Mouse (Mus musculus) cerebellum, adult 9-10 months (tissue): ENCODE data around the gene Smoc1.

ENCODE experiments used
- DNase-seq: peaks from one replicate; pipeline ENCODE4 v3.0.0; 2022

Smoc1 gene

DNA sequence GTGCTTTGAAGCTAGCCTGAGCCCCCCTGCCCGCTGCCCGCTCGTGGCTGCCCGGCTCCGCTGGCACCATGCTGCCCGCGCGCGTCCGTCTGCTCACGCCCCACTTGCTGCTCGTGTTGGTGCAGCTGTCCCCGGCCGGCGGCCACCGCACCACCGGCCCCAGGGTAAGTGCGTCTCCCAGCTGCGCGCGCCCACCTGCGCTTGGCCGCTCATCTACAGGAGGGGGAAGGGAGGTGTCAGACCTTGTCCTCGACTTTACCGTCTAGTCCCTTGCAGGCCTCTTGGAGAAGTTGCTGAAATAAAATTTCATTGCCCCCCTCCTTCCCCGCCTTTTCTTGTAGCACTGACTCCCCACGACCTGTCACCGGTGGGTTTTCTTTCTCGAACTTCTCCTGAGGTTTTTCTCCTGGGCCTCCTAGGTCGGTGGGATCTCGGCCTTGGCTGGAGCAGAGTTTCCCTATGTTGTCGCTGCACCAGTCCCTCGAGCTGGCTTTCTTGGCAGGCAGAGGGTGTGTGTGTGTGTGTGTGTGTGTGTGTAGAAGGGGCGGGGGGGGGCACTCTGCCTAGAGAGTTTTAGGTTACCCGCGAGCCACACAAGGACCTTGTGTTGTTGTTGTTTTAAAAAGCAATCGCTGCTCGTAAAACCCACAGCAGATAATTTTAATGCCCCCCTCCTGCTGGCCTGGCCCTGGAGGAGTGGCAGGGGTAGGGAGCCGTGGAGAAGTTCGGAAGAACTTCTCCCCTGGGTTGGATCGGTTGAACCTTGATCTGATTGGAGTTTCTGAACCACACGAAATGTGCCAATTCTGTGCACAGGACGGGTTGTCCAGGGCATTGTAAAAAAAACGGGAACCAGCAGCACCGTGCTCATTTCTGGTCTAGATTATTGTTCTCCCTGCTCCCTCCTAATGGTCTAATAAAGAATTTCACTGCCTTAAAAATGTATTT lies 661 bp downstream of the Smoc1 start:
- no peak for DNase-seq

DNA sequence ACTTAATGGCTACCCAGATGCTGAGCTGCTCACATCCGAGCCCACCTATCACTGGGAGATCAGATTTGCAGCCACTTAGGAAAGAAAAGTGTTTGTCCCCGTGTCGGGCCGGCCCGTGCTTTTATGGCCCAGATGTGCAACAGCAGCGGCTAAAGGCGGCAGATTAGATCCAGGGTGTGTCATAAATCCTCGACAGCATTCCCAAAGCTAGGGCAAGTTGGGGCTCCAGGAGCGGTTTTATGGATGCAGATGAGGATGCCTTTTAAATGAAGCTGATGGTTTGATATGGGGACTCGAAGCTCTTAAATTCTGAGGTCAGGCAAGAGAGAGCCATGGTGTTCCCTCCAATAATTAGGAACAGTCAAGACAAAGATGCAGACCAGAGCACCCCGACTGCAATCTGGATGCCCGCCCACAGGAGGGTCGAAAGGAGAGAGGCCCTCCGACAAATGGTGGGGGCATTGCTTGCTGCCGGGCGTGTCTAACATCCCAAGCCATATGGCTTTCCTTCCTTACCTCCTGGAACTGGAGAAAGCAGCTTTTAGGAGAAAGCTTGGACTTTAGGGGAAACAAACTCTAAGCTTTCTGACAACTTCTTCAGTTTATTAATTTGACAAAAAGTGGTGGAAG lies 1.8 kb downstream of the Smoc1 start:
- no peak for DNase-seq

GRCm38 (mm10) chr12:81029731-81030130 lies 3.1 kb downstream of the Smoc1 start:
- no peak for DNase-seq

DNA sequence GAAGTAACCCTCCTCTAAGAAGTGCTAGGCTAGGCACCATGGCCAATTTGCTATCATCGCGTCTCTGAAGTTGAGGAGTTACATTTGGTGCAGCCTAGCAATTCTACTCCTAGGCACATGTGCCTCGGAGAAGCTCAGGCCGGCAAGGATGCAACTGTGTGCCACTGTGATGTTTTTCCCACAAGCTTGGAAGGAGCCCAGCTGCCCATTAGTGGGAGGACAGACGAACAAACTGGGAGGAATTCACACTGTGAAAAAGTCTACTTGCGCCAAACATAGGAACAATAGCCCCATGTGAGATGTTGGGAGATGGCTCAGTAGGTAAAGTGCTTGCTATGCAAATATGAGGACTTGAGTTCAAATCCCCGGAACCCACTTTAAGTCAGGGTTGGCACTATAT lies 5.0 kb downstream of the Smoc1 start:
- DNase-seq = no peak

DNA sequence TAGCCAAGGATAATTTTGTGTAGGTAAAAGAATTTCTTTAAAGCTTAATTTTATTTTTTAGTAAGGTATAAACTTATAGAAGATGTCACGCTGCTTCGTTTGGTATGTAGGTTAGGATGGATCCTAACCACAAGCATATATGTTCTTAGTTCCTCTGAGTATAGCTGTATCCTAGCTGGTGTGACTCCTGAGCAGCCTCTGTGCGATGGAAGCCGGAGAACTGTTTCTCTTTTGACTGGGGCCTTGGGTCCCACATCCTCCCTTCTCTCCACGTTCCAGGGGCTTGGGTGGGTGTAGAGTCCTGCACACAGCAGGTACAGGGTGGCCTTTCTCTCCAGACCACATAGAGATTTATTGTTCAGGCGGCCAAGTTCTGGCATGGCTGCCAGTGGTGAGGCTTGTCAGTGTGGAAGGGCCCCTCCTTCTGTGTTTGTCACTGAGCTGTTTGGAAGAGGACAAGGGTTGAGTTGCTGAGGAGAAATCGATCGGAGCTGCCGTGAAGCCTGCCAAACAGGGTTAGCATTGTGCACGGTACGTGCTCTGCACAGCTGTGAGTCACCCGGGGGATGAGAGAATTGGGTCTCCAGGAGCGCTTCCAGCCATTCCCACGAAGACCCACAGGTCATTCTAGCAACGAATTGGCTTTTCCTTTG lies 6.9 kb downstream of the Smoc1 start:
- DNase-seq = no peak

GRCm38 (mm10) chr12:81034042-81034417 lies 7.4 kb downstream of the Smoc1 start:
- no peak for DNase-seq

- DNase-seq = no peak
These were observed 9.2 kb downstream of the Smoc1 start for GRCm38 (mm10) chr12:81035850-81036249.

DNA sequence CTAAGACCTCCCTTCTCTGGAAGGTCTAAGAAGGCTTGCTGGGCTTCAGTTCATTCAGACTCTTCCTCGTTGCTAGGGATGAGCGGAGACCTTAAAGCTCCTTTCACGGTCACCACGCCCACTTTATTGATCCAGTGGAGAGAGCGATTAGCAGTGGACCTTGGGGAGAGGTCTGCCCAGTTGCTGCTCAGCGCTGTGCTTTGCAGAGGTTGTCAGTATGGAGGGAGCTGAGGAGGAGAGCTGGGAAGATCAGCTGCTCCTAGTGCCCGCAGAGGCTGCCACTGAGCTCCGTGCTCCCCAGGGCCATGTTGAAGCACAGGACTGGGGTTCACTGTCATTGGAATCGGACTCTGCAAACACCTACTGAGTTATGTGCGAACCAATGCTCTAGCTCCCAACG lies 17.0 kb downstream of the Smoc1 start:
- DNase-seq = no peak

- peak; percentile 61 for DNase-seq
These were observed 20.3 kb downstream of the Smoc1 start for GRCm38 (mm10) chr12:81046926-81047325.

DNA sequence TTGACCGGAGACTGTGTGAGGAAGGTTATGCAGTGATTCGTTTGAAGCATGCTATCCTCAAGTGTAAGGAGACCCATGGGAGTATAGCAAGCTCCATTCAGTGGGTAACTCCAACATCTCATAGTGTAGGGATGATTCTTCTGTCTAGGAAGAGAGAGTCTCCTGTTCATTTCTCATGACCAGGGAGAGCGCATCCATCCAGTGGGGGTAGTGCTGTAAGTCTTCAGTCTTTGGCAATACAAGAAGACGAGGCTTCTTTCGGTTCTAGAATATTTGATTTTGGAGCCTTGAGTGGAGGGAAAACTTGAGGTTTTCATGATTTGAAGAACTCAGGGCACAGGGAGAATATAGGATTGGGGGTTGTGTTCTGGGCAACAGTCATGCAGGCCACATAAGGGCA lies 23.1 kb downstream of the Smoc1 start:
- no peak for DNase-seq

GRCm38 (mm10) chr12:81055000-81055705 lies 28.5 kb downstream of the Smoc1 start:
- no peak for DNase-seq

DNA sequence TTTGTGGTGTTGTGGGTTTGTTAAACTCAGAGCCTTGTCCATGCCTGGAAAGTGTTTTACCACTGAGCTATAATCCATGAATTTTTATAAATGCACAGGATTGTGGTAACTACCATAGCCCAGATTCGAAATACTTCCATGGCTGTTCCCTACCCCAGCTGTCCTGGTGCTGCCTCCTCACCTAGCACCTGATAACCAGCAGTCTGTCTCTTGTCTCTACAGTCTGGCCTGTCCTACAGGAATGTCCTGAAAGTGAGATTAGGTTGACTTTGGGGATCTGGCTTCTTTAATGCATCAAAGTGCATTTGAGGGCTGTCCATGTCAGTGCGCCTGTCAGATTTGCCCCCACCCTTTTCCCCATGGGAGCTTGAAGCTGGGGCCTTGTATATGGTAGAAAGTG lies 29.2 kb downstream of the Smoc1 start:
- DNase-seq = no peak

- no peak for DNase-seq
These were observed 31.0 kb downstream of the Smoc1 start for GRCm38 (mm10) chr12:81057619-81058018.

DNA sequence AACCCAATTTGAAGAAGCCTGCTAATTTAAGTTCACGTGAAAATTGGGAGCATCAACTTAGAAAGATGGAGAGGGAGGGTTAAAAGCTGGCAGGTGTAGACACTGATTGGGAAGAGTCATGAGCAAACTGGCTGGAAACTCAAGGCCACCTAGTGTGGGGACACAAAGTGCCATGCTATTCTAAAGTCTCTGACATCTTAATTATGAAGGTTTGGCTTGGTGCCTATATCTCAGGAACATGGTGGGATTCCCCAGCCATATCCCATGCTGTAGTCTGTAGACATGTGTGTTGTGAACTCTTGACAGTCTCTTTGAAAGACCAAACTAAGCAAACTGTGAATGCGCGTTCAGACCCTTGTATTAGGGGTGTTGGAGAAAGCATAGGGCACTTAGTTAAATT lies 32.0 kb downstream of the Smoc1 start:
- no peak for DNase-seq

DNA sequence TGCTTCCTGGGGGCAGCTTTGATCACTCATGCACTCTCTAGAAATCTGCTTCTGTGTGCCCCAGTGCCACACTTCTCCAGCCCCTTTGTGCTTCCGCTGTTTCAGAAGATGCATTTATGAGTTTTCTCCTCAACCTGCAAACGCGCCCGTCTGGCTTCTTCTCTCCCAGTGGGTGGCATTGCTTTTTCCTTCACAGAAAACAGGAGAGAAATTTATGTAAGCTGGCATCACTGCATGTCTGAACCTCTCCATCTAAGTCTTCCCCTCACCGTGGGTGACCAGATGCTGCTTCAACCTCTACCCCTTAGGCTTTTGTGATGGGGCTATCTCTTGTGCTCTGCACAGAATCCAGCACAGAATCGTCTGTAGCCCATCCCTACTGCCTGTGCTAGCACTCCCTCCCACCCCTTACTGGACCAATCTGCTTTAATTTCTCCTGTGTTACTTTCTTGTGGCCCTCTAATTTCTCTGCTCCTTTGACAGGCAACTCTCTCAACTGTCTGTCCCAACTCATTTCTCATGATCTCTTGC lies 35.3 kb downstream of the Smoc1 start:
- DNase-seq = no peak

DNA sequence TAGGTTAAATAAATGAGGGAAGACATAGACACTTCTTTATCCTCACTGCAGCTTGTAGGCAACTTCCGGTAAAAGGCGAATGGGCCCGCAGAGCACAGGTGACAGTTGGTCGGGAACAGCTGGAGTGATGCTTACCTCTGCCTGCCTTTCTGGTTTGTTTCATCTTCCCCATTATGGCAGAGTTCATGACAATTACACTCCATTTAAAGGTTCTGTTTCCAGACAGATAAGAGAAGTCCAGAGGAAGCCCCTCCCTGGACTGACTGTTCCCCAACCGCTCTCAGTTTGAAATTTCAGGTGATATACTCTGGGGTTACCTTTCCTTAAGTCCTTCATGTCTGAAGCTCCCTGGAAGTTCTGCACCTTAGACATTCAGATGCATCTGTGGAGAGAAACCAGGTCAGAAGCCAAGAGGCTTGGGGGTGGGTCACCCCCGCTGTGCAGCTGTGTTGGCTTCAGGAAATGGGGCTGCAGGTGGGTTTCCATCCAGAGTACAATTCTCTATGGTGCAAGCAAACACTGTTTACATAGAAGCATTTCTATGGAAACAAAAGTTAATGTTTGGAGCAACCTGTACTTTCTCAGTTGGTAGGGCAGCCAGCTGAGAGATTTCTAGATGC lies 36.8 kb downstream of the Smoc1 start:
- no peak for DNase-seq

DNA sequence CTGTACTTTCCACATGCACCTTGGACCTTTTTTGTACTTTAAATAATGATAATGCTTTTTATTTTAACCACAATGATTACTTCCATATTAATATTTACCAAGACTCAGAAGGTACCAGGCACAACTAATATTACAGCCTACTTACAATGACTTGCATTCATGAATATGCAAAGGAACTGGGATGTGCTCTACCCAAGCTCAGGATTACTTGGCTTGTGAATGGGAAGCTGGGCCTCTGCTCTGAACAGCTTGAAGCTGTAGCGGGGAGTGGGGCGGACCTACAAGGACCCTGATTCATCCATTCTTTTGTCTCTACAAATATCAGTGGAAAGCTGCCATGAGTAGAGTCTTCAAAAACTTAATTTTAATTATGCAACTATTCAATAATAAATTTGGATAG lies 47.5 kb downstream of the Smoc1 start:
- no peak for DNase-seq

DNA sequence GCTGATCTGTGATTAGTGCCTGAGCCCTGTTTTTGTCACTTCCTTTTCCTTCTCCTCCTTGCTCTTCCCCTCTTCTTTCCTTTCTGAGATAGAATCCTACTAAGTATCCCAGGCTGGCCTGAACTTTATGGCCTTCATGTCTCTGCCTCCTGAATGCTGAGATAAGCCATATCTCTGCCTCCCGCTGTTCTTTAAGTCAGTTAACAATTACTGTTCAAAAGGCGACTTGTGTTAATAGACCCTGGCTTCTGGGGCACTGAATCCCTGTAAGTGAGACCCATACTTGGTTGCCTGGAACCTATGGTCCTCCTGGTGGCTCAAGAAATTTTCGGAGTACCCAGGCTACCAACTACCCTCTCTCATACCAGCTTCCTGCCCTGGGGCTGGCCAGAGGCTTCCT lies 48.3 kb downstream of the Smoc1 start:
- DNase-seq = no peak

DNA sequence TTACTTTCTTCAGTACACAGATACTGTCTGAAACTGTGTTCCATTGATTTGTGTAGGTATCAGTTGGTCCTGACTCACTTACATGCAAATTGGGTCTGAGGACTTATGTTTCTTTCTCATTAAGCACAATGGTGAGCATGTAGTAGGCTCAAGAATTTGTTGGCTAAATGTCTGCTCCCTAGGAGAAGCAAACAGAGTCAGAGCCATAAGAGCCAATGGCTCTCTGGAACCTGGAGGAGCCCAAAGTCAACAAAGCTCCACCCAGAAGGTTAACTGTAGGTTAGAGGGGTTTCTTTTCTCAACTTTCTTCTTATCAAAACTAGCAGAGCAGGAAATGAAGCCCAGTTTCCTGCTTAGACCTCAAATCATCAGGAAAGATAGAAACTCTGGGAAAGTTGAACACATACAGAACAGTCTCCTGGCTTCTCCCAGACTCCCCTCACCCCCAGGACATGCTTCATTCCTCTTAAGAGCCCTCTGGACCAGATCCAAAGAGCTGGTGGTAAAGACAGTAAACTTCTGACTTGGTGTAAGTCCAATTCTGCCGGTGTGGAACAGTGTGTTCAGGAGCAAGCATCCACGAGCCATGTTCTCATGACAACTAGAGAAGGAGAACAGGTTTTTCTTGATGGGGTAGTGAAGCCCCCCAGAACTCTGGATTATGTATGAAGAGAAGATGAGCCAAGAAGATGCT lies 51.5 kb downstream of the Smoc1 start:
- no peak for DNase-seq

GRCm38 (mm10) chr12:81080345-81080744 lies 53.7 kb downstream of the Smoc1 start:
- DNase-seq = no peak

GRCm38 (mm10) chr12:81081031-81081430 lies 54.4 kb downstream of the Smoc1 start:
- DNase-seq = no peak

- no peak for DNase-seq
These were observed 56.5 kb downstream of the Smoc1 start for GRCm38 (mm10) chr12:81083146-81083545.
